Comparison of ENCODE assay signal across 17 mouse cellular contexts in the genomic region with DNA sequence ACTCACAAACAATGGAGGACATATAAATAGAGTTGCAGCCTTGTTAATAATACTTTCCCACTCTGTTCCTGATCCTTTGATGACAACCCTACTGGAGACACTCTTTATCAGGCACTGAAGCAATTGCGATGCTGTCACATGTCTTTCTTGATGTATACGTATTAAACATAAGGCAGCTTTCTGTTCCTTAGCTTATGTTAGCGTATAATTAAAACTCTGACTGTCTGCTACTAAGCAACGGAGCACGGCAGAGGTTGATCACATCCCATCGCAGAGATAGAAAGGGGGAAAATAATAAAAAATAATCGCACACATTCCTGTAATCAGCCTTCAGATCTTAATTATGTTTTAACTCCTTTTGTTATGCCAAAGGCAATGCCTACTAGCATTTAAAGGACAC.
"Had no signal": no experiment of that assay in that cellular context is flagged by ENCODE, and none has a peak within 500 bp of the region (broad histone marks: within the 10 kb centered on the region; RNA-seq: fewer than 3 reads in every experiment).

No protein-coding gene starts in this region.

- H3K9me3 ChIP-seq: lung, embryonic 15.5 days; midbrain, embryonic 13.5 days; midbrain, embryonic 15.5 days; neural tube, embryonic 12.5 days; stomach, embryonic 15.5 days had no signal

- H3K9ac ChIP-seq: lung, embryonic 15.5 days; midbrain, embryonic 13.5 days; midbrain, embryonic 15.5 days; neural tube, embryonic 12.5 days; stomach, embryonic 15.5 days had no signal

- H3K4me1 ChIP-seq: megakaryocyte, embryonic 14.5 days; midbrain, embryonic 15.5 days; neural tube, embryonic 12.5 days; stomach, embryonic 15.5 days had no signal

- H3K4me2 ChIP-seq: lung, embryonic 15.5 days; midbrain, embryonic 11.5 days; midbrain, embryonic 13.5 days; midbrain, embryonic 15.5 days; neural tube, embryonic 12.5 days; stomach, embryonic 15.5 days had no signal

- H3K27ac ChIP-seq: lung, embryonic 15.5 days; macrophage; midbrain, embryonic 13.5 days; midbrain, embryonic 15.5 days; neural tube, embryonic 12.5 days; stomach, embryonic 15.5 days; stomach, postnatal 0 days had no signal

- DNase-seq: lung, adult 2 months; lung, postnatal 14 days; lung, postnatal 36 days; right cerebral cortex, postnatal 14 days; thymus, adult 2 months; thymus, postnatal 25 days; thymus, postnatal 4 days had no signal

- ATAC-seq: lung, postnatal 0 days; midbrain, embryonic 13.5 days; midbrain, embryonic 15.5 days had no signal

- H3K27me3 ChIP-seq: lung, embryonic 15.5 days; megakaryocyte, embryonic 14.5 days; stomach, embryonic 15.5 days had no signal

- H3K36me3 ChIP-seq: lung, embryonic 15.5 days; midbrain, embryonic 13.5 days; midbrain, embryonic 15.5 days; neural tube, embryonic 12.5 days; stomach, embryonic 15.5 days had no signal

- H3K4me3 ChIP-seq: lung, embryonic 15.5 days; megakaryocyte, embryonic 14.5 days; midbrain, embryonic 13.5 days; midbrain, embryonic 15.5 days; neural tube, embryonic 12.5 days; stomach, embryonic 15.5 days had no signal
